Mouse (Mus musculus) neural tube, embryonic 12.5 days (tissue): ENCODE data around the gene Zmym1. TPM values are rescaled to one million over a fixed set of nuclear protein-coding genes. Genes with fewer than 3 reads are reported as not detected.

ENCODE experiments used
- polyA plus RNA-seq: library from polyadenylated mRNA; unstranded; fragments of >200 nt; fragmentation: Nextera tagmentation; extraction: Ambion mirVana; gene quantifications from 2 replicates; pipeline ENCODE4 v1.2.1, GENCODE M21; 2016

Zmym1 gene
- polyA plus RNA-seq, 1 experiment from 2014 or later = 25.9 TPM

Other genes starting within 250 kb of the Zmym1 start
- 34.6 and 36.2 TPM in 2 replicates for gene Zmym4, start 93.0 kb downstream of the Zmym1 start, polyA plus RNA-seq
- gene Sfpq, start 39.8 kb downstream of the Zmym1 start, polyA plus RNA-seq = 176 and 183 TPM in 2 replicates
- 32.5 and 33.1 TPM in 2 replicates for gene Zmym6, start 16.2 kb upstream of the Zmym1 start, polyA plus RNA-seq
- gene Tmem35b, start 62.5 kb upstream of the Zmym1 start, polyA plus RNA-seq = 13.9 and 15.4 TPM in 2 replicates
- 10.8 and 11.7 TPM in 2 replicates for gene Dlgap3, start 108.1 kb upstream of the Zmym1 start, polyA plus RNA-seq
- gene Smim12, start 182.6 kb upstream of the Zmym1 start, polyA plus RNA-seq = 52.2 and 58.3 TPM in 2 replicates